Mouse (Mus musculus) kidney, adult 2 months (tissue): ENCODE data around the gene Prm2.

Experiments used
- CTCF ChIP-seq: fragments of 200-500 bp; conservative IDR thresholded peaks from 2 replicates; pipeline ENCODE4 v1.5.1; 2011; ENCODE audit warnings: low read depth, mild to moderate bottlenecking, control low read depth, low read length, moderate library complexity, mixed read lengths; ENCODE audit not compliant: insufficient read depth, insufficient read length
- POLR2A ChIP-seq: fragments of 200-500 bp; IDR thresholded peaks from one replicate; pipeline ENCODE4 v1.6.1; 2011; ENCODE audit warnings: low read depth, low read length, control low read depth

DNA sequence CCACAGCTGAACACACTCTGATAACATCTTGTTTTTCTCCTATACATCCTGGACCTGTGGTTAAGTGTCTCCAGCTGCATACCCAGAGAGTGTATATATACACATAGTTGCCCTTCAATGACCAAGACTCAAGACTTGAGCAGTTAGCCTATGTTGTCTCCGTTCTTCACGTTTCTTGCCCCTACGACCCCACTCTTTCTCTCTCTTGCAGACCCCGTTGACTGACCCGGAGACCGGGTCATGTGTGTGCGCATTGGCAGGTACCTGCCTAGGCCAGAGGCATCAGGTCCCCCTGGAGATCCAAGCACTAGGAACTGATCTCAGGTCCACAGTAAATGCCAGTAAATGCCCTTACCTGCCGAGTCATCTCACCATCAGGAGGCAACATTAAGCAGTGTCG is 31.3 kb upstream of the Prm2 start:
- TF ChIP-seq POLR2A (no peak), CTCF (no peak)
